Mouse (Mus musculus): Measurements from ENCODE around the gene Gja10.

DNA sequence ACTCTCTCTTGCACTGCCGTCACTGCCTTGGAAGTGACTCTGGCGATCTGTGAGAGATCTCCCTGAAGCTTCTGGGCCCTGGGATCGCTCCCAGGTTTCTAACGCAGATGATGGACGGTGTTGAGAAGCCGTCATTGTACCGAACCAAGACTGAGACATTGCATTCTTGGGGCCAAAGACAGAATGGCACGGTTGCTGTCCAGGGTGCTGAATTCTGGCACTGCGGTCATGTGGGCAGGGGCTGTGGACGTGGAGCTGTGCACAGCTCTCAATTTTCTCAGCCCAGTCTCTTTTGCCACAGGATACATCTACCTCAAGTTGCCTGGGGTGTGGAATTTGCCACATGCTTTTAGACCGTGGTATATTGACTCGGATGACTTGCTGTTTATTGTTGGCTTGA, 1.4 kb downstream of the Gja10 start:
- TF ChIP-seq CTCF (IDR thresholded peaks at IDR 0.05; ENCODE audit: control insufficient read depth, insufficient read depth, insufficient read length) (no peak), USF1 (IDR thresholded peaks at IDR 0.05; ENCODE audit: low read depth) (no peak), MYOG (IDR thresholded peaks at IDR 0.05; ENCODE audit: control insufficient read depth, extremely low read depth, insufficient read length) (no peak), MAX (IDR thresholded peaks at IDR 0.05) (peak; percentile 71), MYOD1 (IDR thresholded peaks at IDR 0.05; ENCODE audit: control insufficient read depth, insufficient read length, low read depth) (no peak), CEBPB (IDR thresholded peaks at IDR 0.05; ENCODE audit: low read depth) (no peak)

Measured in C2C12 (cell line).